Mouse (Mus musculus): ENCODE data around the gene Ttc27. TPM values are rescaled to one million over a fixed set of nuclear protein-coding genes. Genes with fewer than 3 reads are reported as not detected.

The Ttc27 gene
- total RNA-seq (2012; rRNA removed) (52.9 and 65.1 TPM in 2 replicates), total RNA-seq (2014; rRNA removed) (70.3 and 72.1 TPM in 2 replicates), polyA plus RNA-seq (2012; ENCODE audit: insufficient read length, low read depth) (86.6 and 92.9 TPM in 2 replicates)

DNA sequence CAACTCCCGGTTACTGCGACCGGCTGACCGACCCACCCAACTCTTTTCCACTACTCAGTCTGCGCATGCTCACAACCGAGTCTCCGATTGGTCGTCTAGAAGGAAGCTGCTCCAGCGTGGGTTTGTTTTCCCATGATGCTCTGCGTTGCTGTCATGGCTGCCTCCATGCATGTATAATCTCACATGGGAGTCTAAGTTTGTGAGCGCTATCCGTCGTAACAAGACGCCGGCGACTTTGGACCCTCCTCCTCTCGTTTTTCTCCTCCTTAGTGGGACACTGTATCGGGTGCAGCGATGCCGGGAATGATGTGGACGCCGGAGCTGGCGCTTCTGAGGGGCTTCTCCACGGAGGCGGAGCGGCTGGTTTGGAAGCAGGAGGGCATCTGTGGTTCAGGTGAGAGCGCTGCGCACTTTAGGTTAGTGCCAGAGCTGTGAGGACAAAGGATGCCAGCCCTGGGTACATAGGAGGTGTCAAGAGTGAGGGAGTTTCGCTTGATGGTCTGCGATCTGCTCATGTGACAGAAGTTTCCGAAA is at the start of gene Ttc27:
Gene Ttc27 (plus strand): TSS at position 115 of the 534 bp plus-strand sequence.
- TF ChIP-seq ZMIZ1 (IDR thresholded peaks at IDR 0.05; ENCODE audit: low read depth, low read length) = peak; percentile 64; the same call in 1 of the 2 replicates
- TF ChIP-seq IRF4 (IDR thresholded peaks at IDR 0.05; ENCODE audit: low read depth, low read length) = peak; percentile 56; the same call in 1 of the 2 replicates
- 0 out of 2 replicates have a peak, but pooled peaks have one; percentile 4 for TF ChIP-seq MEF2A (IDR thresholded peaks at IDR 0.05; ENCODE audit: borderline replicate concordance, low read depth, low read length)
- peak; percentile 98 for TF ChIP-seq MAX (IDR thresholded peaks at IDR 0.05; ENCODE audit: low read length)
- TF ChIP-seq RCOR1 (conservative IDR thresholded peaks at IDR 0.05; ENCODE audit: low read depth, low read length) = no peak
- TF ChIP-seq PAX5 (IDR thresholded peaks at IDR 0.05; ENCODE audit: low read length) = no peak
- TF ChIP-seq NRF1 (IDR thresholded peaks at IDR 0.05; ENCODE audit: low read depth, low read length) = peak; percentile 88
- peak; percentile 77 for TF ChIP-seq TCF12 (IDR thresholded peaks at IDR 0.05; ENCODE audit: low read depth, low read length)
- peak; percentile 100 for TF ChIP-seq MXI1 (IDR thresholded peaks at IDR 0.05; ENCODE audit: low read depth, low read length)
- peak; percentile 87 for TF ChIP-seq TBP (conservative IDR thresholded peaks at IDR 0.05; ENCODE audit: low read depth, low read length)
- TF ChIP-seq NELFE (IDR thresholded peaks at IDR 0.05; ENCODE audit: low read depth, low read length) = peak; percentile 80
- peak; percentile 99 for TF ChIP-seq SIN3A (IDR thresholded peaks at IDR 0.05; ENCODE audit: low read length)
- TF ChIP-seq HCFC1 (IDR thresholded peaks at IDR 0.05; ENCODE audit: low read depth, low read length) = peak; percentile 89
- TF ChIP-seq MYC (IDR thresholded peaks at IDR 0.05; ENCODE audit: low read depth, low read length) = peak; percentile 93
- 0 out of 2 replicates have a peak, but pooled peaks have one; percentile 4 for TF ChIP-seq ETS1 (conservative IDR thresholded peaks at IDR 0.05; ENCODE audit: low read depth, low read length)
- no peak for TF ChIP-seq GABPA (IDR thresholded peaks at IDR 0.05; ENCODE audit: insufficient replicate concordance, low read depth, low read length)
- TF ChIP-seq USF1 (IDR thresholded peaks at IDR 0.05; ENCODE audit: low read depth, low read length) = peak; percentile 6; the same call in 1 of the 2 replicates
- 0 out of 2 replicates have a peak, but pooled peaks have one; percentile 65 for TF ChIP-seq KAT2A (IDR thresholded peaks at IDR 0.05; ENCODE audit: insufficient replicate concordance, low read length)
- TF ChIP-seq EP300 (IDR thresholded peaks at IDR 0.05; ENCODE audit: low read length) = no peak
- TF ChIP-seq ZNF384 (IDR thresholded peaks at IDR 0.05; ENCODE audit: low read depth, low read length) = peak; percentile 36; the same call in 1 of the 2 replicates
- peak; percentile 91 for TF ChIP-seq ELF1 (IDR thresholded peaks at IDR 0.05; ENCODE audit: low read depth, low read length)
- no peak for TF ChIP-seq E2F4 (IDR thresholded peaks at IDR 0.05; ENCODE audit: insufficient replicate concordance, low read depth, low read length)
- peak; percentile 93 for TF ChIP-seq POLR2A (IDR thresholded peaks at IDR 0.05; ENCODE audit: low read depth, low read length)
- TF ChIP-seq POLR2AphosphoS2 (IDR thresholded peaks at IDR 0.05; ENCODE audit: low read depth, low read length) = peak; percentile 90
- DNase-seq (ENCODE audit: extremely low read depth) = peak; percentile 99
- Histone ChIP-seq H3K79me2 (replicated peaks; ENCODE audit: control insufficient read depth, extremely low read depth, insufficient read depth, poor library complexity, severe bottlenecking) (peaks cover 16% of the 10 kb centered on the region), H3K36me3 (replicated peaks in 1 of 2; ENCODE audit: control insufficient read depth in 1 of 2, insufficient read depth in 1 of 2, low read length in 1 of 2) (peaks cover 22 to 39% of the 10 kb centered on the region in 2 experiments), H3K27me3 (replicated peaks) (peaks cover 3% of the 10 kb centered on the region), H3K4me3 (replicated peaks in 1 of 3; ENCODE audit: low read depth in 2 of 3, low read length in 2 of 3, poor library complexity in 1 of 3) (peak within 1 kb of the TSS; percentile 88 to 95 (median 89)), H3K4me2 (ENCODE audit: insufficient read depth, low read depth, poor library complexity, severe bottlenecking) (peak within 1 kb of the TSS; percentile 99), H3K9ac (ENCODE audit: insufficient read depth, low read depth) (peak within 1 kb of the TSS; percentile 85), H3K27ac (ENCODE audit: insufficient read depth, low read depth) (peak within 1 kb of the TSS; percentile 33; the same call in 1 of the 2 replicates), H3K4me1 (ENCODE audit: control insufficient read depth in 1 of 2, insufficient read depth in 2 of 2) (peaks cover 4 to 19% of the 10 kb centered on the region in 2 experiments; a peak in 3 of 4 replicates), H3K9me3 (replicated peaks; ENCODE audit: low read length) (no peaks in the 10 kb centered on the region)
- dilution Hi-C loops (cut with MboI; ENCODE audit: extremely low pct_ligation_motif_present, extremely low pct_unique_long_range_greater_than_20kb, low sequenced_read_pairs) (no loop called here), in situ Hi-C loops (cut with MboI; ENCODE audit: low pct_ligation_motif_present, low pct_unique_long_range_greater_than_20kb, low sequenced_read_pairs) (no loop called here)

Measured in CH12.LX (cell line).